Mouse (Mus musculus) right cerebral cortex, adult 18-20 months (tissue): ENCODE data around the gene Chst8.

Experiments used
- DNase-seq: peaks from one replicate; pipeline ENCODE4 v3.0.0; 2022; ENCODE audit warnings: mixed read lengths

Gene Chst8

GRCm38 (mm10) chr7:34659386-34660085 is 153.0 kb downstream of the Chst8 start:
- DNase-seq, result no peak

GRCm38 (mm10) chr7:34656632-34657031 is 155.9 kb downstream of the Chst8 start, which contains the start of gene Kctd15:
Gene Kctd15, minus strand, starts transcription at chr7:34656732.
- DNase-seq, result no peak

- peak; percentile 84 for DNase-seq
Measured at GRCm38 (mm10) chr7:34655086-34655839, 157.2 kb downstream of the Chst8 start.

GRCm38 (mm10) chr7:34654441-34655085 is 157.9 kb downstream of the Chst8 start:
- DNase-seq, result peak; percentile 53

DNA sequence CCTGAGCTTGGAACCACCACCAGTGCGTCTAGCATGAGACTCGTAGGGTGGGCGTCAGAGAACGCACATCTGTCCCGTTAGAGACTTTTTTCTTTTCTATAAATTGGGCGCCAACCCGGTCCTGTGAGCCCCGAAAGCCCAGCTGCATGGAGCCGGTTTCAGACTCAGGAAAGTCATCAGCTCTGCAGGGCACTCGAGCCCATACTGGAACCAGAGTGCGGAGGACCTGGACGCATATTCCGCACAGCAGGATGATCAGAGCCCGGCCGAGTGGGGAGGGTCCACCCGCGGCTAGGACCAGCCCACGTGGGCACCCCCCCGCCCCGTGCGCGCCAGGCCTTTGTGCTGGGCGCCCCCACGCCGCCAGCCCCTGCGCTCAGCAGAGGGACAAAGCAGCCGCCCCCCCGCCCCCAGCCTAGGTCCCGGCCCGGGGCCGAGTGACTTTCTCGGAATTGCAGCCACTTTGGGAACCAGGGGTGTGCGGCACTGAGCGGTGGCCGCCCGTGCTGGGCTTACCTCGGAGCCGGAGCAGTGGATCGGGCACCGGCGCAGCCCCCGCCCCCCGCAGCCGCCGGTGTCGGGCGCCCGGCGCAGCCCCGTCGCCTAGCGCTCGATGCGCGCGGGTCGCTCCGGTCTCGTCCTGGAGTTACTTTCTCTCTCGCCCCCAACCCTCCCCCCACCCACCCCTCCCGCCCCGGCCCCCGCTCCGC is 158.6 kb downstream of the Chst8 start:
- no peak for DNase-seq

DNA sequence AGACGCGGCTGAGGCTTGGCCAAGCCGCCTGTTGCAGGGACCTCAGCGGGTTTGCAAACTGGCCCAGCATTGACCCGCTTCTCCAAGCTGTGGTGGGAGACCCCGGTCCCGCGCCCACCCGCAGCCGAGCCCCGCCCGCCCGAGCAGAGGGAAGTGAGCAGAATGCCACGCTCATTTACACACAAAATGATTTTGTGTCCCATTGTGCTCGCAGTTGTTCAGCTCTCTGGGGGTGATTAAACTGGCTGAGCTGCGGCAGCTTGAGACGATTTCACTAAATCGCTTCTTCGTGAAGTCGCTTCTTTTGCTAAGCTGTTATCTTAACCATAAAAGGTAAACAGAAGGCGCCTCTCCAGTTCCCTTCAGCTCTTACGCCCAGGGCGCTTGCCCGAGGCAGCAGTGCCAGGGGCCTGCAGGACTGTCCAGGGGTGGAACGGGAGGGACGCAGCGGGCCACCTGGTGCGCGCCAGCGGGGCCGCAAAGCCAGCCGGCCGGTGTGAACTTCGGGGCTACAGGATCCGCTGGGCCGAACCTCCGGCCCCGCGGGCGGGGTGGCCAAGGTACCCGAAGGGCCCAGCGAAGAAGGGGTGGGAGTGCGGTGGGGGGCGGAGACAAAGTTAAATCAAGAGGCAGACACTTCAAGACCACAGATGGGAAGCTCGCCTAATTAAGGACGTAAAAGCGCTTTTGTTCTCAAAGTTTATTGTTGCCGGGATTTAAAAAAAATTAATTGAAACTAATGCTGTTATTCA is 159.6 kb downstream of the Chst8 start:
- no peak for DNase-seq

- no peak for DNase-seq
Measured at GRCm38 (mm10) chr7:34651381-34651780, 161.1 kb downstream of the Chst8 start.

GRCm38 (mm10) chr7:34647052-34647451 is 165.5 kb downstream of the Chst8 start:
- peak; percentile 28 for DNase-seq

DNA sequence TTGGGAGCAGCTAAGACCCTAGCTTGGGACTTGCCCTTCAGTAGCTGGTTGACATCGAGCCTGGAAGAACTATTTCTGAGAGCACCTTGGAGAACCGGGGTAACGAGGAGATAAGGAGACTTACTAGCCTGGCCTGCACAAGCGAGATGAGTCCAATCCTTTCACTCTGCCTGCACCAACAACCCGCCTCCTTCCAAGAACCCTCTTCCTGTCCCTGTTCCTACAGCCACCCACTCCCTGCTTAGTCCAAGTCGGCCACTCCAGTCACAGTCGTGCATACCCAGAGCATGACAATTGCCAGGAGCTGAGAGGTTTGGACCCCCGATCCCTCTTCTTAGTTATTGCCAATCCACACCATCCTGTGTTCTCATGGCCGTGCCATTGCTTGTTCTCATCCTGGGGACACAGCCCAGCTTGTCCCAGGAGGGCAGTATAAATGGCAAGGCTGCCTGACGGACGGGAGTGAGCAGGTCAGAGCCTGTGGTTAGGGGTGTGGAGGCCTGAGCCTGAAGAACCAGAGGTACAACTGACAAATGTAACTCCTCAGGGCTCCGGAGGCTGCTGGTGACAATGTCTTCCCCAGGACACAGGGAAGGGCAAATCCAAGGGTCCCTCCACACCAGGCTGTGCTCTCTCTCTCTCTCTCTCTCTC is 166.2 kb downstream of the Chst8 start:
- DNase-seq, result peak; percentile 23

DNA sequence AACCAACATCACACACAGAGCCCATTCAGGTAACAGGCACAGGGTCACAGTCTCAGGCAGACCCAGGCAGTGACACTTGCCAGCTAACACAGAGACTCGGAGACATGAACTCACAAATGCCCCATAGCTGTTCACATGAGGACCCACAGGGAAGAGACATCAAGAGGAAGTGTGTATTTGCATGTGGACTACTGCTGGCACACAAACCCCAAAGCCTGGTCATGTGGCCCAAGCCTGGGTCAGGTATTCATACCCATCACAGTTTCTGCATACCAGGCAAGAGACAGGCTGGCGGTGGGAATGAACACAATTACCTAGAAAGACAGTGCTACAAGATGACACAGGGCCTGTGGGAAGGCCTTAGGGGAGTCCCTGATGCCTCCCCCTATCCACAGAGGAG is 166.9 kb downstream of the Chst8 start:
- no peak for DNase-seq

GRCm38 (mm10) chr7:34644591-34644990 is 167.9 kb downstream of the Chst8 start:
- no peak for DNase-seq

GRCm38 (mm10) chr7:34643329-34643728 is 169.2 kb downstream of the Chst8 start:
- no peak for DNase-seq

- DNase-seq, result no peak
Measured at GRCm38 (mm10) chr7:34641968-34642367, 170.5 kb downstream of the Chst8 start.

DNA sequence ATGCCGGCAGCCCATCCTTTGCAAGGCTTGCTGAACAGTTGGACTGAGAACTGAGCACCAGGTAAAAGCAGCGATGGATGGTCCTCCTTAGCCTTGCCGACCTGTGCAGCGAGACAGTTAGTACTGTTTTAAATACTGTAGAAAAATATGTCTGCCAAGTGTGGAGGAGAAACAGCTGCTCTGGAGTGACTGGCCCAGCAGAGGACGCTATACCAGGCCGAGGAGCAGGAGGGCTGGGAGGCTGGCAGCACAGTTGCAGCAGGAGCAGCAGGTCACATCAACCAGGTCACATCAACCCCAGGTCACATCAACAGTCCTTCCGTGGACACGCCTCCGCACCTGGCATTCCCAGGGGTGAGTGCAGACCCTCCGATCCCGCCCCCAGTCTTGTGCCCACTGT is 172.7 kb downstream of the Chst8 start:
- no peak for DNase-seq

- DNase-seq, result no peak
Measured at GRCm38 (mm10) chr7:34636661-34637060, 175.8 kb downstream of the Chst8 start.

DNA sequence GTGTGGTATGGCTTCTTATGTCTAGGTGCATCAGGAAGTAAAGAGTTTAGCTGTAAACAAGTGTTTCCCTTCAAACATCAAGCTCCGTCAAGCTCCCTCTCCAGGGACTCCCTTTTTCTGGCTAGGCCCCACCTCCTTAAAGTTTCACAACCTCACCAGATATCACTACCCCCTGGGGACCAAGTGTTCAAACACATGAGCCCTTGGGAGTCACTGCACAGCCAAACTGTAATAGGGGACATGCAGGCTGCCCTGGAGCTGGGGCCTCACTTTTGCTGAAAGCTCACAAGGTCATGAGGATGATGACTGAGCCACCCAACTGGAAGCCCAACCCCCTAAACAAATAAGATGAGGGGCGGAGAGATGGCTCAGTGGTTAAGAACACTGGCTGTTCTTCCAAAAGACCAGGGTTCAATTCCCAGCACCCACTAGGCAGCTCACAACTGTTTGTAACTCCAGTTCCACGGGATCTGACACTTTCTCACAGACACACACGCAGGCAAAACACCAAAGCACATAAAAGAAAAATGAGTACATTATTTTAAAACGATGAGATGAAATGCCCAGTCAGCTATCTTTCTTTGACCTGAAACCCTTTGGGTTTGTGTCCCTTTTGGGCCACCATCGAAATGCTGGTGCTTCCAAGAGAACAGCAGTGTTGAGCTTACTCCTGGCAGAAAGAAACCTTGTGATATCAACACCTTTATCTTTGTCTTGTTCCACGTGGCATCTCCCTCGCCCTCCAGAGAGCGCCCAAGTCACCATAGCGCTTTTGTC is 179.4 kb downstream of the Chst8 start:
- no peak for DNase-seq

- peak; percentile 35 for DNase-seq
Measured at GRCm38 (mm10) chr7:34630211-34631085, 182.1 kb downstream of the Chst8 start.

DNA sequence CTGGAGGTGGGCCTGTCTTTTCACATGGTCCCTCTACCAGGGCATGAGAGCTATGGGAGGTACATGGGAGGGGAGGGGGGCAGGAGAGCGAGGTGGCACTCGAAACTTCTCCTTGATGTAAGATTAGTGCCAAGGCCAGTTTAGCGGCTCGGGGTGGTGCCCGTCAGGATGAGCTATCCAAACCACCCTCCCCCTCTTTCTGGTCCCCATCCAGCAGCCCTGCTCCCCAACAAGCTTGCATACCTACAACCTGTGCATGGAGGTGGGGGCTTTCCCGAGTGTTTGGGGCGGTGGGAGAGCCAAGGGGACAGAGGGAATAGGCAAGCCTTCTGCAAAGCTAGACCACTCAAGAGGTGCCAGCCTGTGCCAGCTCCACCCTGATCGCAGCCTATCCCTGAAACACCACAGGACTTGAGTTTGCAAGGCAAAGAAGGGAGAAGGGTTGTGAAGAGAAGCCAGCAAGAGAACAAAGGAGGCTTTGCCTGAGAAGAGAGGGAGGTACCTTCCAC is 182.8 kb downstream of the Chst8 start:
- DNase-seq, result no peak
